Mouse (Mus musculus) hindbrain, postnatal 0 days (tissue): ENCODE measurements at regions not wholly inside any gene's neighbourhood (a gene's known extent, or its start where the extent isn't known, plus 50 kb on each side); places are given as distances from the start of the nearest gene placed in this dataset.

Source experiments
- ATAC-seq: fragments of 200-750 bp; cut with Nextera tagmentation; 2 replicates; pipeline ENCODE4 v1.8.0; 2017; ENCODE audit warnings: mild to moderate bottlenecking, moderate TSS enrichment, moderate library complexity
- DNase-seq: peaks from one replicate; pipeline ENCODE4 v3.0.0-alpha.2; 2015; ENCODE audit warnings: low spot score
- H3K27ac ChIP-seq: fragments of 300-500 bp; sonication (generic); 2 replicates; pipeline ENCODE4 v1.5.1; 2014; ENCODE audit warnings: mild to moderate bottlenecking
- H3K27me3 ChIP-seq: fragments of 300-500 bp; sonication (generic); 2 replicates; pipeline ENCODE4 v1.6.1; 2014; ENCODE audit warnings: low read length, mixed read lengths; ENCODE audit not compliant: insufficient read depth
- H3K36me3 ChIP-seq: fragments of 300-500 bp; sonication (generic); 2 replicates; pipeline ENCODE4 v1.6.1; 2014; ENCODE audit warnings: low read length, mixed read lengths; ENCODE audit not compliant: insufficient read depth
- H3K4me1 ChIP-seq: fragments of 300-500 bp; sonication (generic); 2 replicates; pipeline ENCODE4 v1.6.1; 2014; ENCODE audit warnings: antibody characterized with exemption, low read length, mixed read lengths; ENCODE audit not compliant: insufficient read depth
- H3K4me2 ChIP-seq: fragments of 300-500 bp; sonication (generic); 2 replicates; pipeline ENCODE4 v1.6.1; 2014; ENCODE audit warnings: low read depth, mild to moderate bottlenecking, low read length, moderate library complexity, mixed read lengths
- H3K4me3 ChIP-seq: fragments of 300-500 bp; sonication (generic); 2 replicates; pipeline ENCODE4 v1.5.1; 2014; ENCODE audit warnings: low read length
- H3K9ac ChIP-seq: fragments of 300-500 bp; sonication (generic); replicated peaks from 2 replicates; pipeline ENCODE4 v1.6.1; 2014; ENCODE audit warnings: mild to moderate bottlenecking, low read length, moderate library complexity, mixed read lengths
- H3K9me3 ChIP-seq: fragments of 300-500 bp; sonication (generic); 2 replicates; pipeline ENCODE4 v1.6.1; 2016; ENCODE audit warnings: low read length, mixed read lengths
- CTCF ChIP-seq: IDR thresholded peaks from 2 replicates; pipeline ENCODE4 v1.5.1; 2016; ENCODE audit warnings: antibody characterized with exemption, control low read depth, low read depth
- WGBS: fragments of 180-500 bp; shearing (Covaris S2); extraction: QIAGEN DNeasy Blood & Tissue Kit; methylation state at CpG from one replicate; pipeline ENCODE4 v1.1.7; 2014; 5-methylcytosine and 5-hydroxymethylcytosine counted together

GRCm38 (mm10) chr6:19755647-19756046 lies 889.5 kb downstream of the Ankrd7 start:
- no peak overlapping the region for H3K4me2 ChIP-seq
- H3K27ac ChIP-seq = no peak overlapping the region
- ATAC-seq (no peak), DNase-seq (no peak)
- H3K9me3 ChIP-seq = no peaks in the 10 kb centered on the region
- 89% methylated on average over 3 of the region's 3 CpGs for WGBS
- no peaks in the 10 kb centered on the region for H3K4me1 ChIP-seq
- no peak overlapping the region for H3K9ac ChIP-seq
- TF ChIP-seq CTCF = no peak
- H3K27me3 ChIP-seq = no peaks in the 10 kb centered on the region
- no peaks in the 10 kb centered on the region for H3K36me3 ChIP-seq
- no peak overlapping the region for H3K4me3 ChIP-seq

- ATAC-seq (no peak), DNase-seq (peak; percentile 63)
- Histone ChIP-seq H3K4me3 (no peak overlapping the region), H3K27ac (no peak overlapping the region), H3K9me3 (no peaks in the 10 kb centered on the region), H3K9ac (no peak overlapping the region), H3K27me3 (no peaks in the 10 kb centered on the region), H3K4me1 (no peaks in the 10 kb centered on the region), H3K36me3 (no peaks in the 10 kb centered on the region), H3K4me2 (no peak overlapping the region)
- peak; percentile 50 for TF ChIP-seq CTCF
- 86% methylated on average over 1 of the region's 1 CpGs for WGBS
Observed at GRCm38 (mm10) chr6:19765410-19765809, 899.3 kb downstream of the Ankrd7 start.
